Mouse (Mus musculus): ENCODE measurements around the gene Ngly1. TPM values are rescaled to one million over a fixed set of nuclear protein-coding genes. Genes with fewer than 3 reads are reported as not detected.

Ngly1 gene
- total and polyA plus RNA-seq, 3 experiments = 19.2 to 31.2 (median 30.7) TPM

DNA sequence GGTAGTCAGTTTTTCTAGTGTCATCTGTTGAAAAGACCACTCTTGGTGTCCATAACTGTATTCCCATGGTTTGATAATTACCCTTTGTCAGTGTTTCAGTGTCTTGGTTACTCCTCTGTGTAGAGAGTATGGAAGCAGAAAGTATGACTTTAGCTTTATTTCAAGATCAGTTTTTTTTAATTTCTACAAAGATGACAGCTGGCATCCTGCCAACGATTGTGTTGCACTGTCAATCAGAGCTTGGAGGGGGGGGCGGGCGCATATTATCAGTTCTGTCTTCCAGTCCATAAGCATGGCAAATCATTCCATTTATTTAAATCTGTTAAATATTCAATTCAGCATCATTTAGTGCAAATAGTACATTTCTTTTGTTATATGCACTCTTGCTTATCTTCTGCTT, 85.2 kb downstream of the Ngly1 start:
- no peak overlapping the region for H3K4me3 ChIP-seq

DNA sequence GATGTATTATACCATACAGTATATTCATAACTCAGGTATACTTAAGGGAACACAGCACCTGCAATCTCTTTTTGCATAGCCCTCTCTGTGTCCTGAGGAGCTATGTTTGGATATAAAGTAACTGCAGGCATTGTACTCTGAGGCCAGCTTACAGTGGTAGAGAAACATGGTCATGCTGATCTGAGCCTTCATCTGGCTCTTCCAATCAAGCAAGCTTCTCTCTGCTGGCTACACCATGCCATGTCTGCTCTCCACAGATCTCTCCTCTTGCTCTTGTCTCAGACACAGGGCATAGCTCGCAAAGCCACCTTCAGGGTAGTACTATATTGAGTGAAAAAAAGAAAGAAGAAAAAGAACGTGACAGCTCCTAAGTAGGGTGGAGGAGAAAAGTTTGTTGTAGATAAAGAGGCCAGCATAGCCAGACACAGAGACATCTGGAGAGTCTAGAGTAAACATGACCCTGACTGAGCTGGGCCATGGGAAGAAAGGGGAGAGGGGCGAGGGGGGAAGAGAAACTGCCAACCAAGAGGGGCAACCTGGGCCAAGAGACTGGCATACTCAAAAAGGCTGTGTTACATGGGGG, 86.8 kb downstream of the Ngly1 start:
- H3K4me1 ChIP-seq (ENCODE audit: control insufficient read depth, insufficient read depth, low read length) = no peaks in the 10 kb centered on the region
- no peak overlapping the region for H3K9ac ChIP-seq (ENCODE audit: low read depth, low read length)
- H3K79me2 ChIP-seq (replicated peaks; ENCODE audit: control insufficient read depth, insufficient read depth, low read length) = no peaks in the 10 kb centered on the region
- H3K4me3 ChIP-seq = no peak overlapping the region
- 55% methylated on average over 3 of the region's 3 CpGs for WGBS
- TF ChIP-seq POLR2A (IDR thresholded peaks at IDR 0.05; ENCODE audit: insufficient read depth, low read depth, low read length) (no peak), CTCF (IDR thresholded peaks at IDR 0.05) (no peak), EP300 (IDR thresholded peaks at IDR 0.05; ENCODE audit: insufficient read depth, low read depth, low read length) (no peak)
- H3K27ac ChIP-seq = no peak overlapping the region
- intact Hi-C loops (cut with DNase I) = no loop called here
- H3K27me3 ChIP-seq (ENCODE audit: control insufficient read depth, insufficient read depth, low read length) = no peaks in the 10 kb centered on the region
- H3K36me3 ChIP-seq (ENCODE audit: control insufficient read depth, insufficient read depth, low read length) = no peaks in the 10 kb centered on the region
- DNase-seq = no peak

More for the DNA sequence above, 85.2 kb downstream of the Ngly1 start:
- H3K4me1 ChIP-seq (ENCODE audit: control insufficient read depth, insufficient read depth, low read length) = no peaks in the 10 kb centered on the region
- H3K79me2 ChIP-seq (replicated peaks; ENCODE audit: control insufficient read depth, insufficient read depth, low read length) = no peaks in the 10 kb centered on the region
- TF ChIP-seq CTCF (IDR thresholded peaks at IDR 0.05) (no peak), EP300 (IDR thresholded peaks at IDR 0.05; ENCODE audit: insufficient read depth, low read depth, low read length) (no peak), POLR2A (IDR thresholded peaks at IDR 0.05; ENCODE audit: insufficient read depth, low read depth, low read length) (no peak)
- H3K36me3 ChIP-seq (ENCODE audit: control insufficient read depth, insufficient read depth, low read length) = no peaks in the 10 kb centered on the region
- H3K27me3 ChIP-seq (ENCODE audit: control insufficient read depth, insufficient read depth, low read length) = no peaks in the 10 kb centered on the region
- H3K27ac ChIP-seq = no peak overlapping the region
- DNase-seq = no peak
- no peak overlapping the region for H3K9ac ChIP-seq (ENCODE audit: low read depth, low read length)
- WGBS = 76% methylated on average over 3 of the region's 3 CpGs
- intact Hi-C loops (cut with DNase I) = no loop called here

DNA sequence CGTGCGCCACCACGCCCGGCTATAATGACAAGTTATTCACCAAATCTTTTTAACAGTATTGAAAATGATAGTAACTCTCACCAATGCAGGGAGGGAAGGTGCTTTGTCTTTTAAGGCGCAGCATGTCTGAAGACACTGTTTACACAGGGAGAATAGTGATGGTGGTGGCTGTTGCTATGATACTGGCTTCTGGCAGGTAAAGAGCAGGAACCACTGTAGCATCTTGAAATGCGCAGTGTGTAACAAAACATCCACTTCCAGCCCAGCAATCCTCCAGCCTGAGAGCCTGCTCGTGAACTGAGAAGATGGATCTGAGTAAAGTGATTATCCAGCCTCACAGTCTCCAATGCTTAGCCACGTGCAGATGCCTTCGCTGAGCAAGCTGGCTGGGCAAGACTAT, 98.4 kb downstream of the Ngly1 start:
- H3K4me3 ChIP-seq = no peak overlapping the region
- no peak for TF ChIP-seq EP300 (IDR thresholded peaks at IDR 0.05; ENCODE audit: insufficient read depth, low read depth, low read length)
- TF ChIP-seq POLR2A (IDR thresholded peaks at IDR 0.05; ENCODE audit: insufficient read depth, low read depth, low read length) = no peak
- TF ChIP-seq CTCF (IDR thresholded peaks at IDR 0.05) = no peak
- no peak overlapping the region for H3K27ac ChIP-seq
- no peak for DNase-seq
- no peaks in the 10 kb centered on the region for H3K4me1 ChIP-seq (ENCODE audit: control insufficient read depth, insufficient read depth, low read length)
- WGBS = 80% methylated on average over 9 of the region's 9 CpGs
- H3K79me2 ChIP-seq (replicated peaks; ENCODE audit: control insufficient read depth, insufficient read depth, low read length) = no peaks in the 10 kb centered on the region
- intact Hi-C loops (cut with DNase I) = no loop called here
- H3K36me3 ChIP-seq (ENCODE audit: control insufficient read depth, insufficient read depth, low read length) = no peaks in the 10 kb centered on the region
- no peaks in the 10 kb centered on the region for H3K27me3 ChIP-seq (ENCODE audit: control insufficient read depth, insufficient read depth, low read length)
- H3K9ac ChIP-seq (ENCODE audit: low read depth, low read length) = no peak overlapping the region

DNA sequence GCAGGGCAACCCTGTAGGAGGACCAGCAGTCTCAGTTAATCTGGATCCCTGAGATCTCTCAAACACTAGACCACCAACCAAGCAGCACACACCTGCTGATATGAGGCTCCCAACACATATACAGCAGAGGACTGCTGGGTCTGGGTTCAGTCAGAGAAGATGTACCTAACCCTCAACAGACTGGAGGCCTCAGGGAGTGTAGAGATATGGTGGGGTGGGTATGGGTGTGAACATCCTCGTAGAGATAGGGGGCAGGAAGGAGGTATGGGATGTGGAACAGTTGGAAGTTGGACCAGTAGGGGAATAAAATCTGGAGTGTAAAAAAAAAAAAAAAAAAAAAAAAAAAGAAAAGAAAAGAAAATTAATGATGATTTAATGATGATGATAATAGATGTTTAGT, 110.6 kb downstream of the Ngly1 start:
- H3K4me1 ChIP-seq (ENCODE audit: control insufficient read depth, insufficient read depth, low read length) = peaks cover 1% of the 10 kb centered on the region
- H3K9ac ChIP-seq (ENCODE audit: low read depth, low read length) = no peak overlapping the region
- H3K27me3 ChIP-seq (ENCODE audit: control insufficient read depth, insufficient read depth, low read length) = no peaks in the 10 kb centered on the region
- WGBS = 37% methylated on average over 1 of the region's 1 CpGs
- H3K79me2 ChIP-seq (replicated peaks; ENCODE audit: control insufficient read depth, insufficient read depth, low read length) = no peaks in the 10 kb centered on the region
- intact Hi-C loops (cut with DNase I) = loop anchor here (5.0 to 10.0 kb wide), 2 partner anchors 42 to 925 kb away; partner anchors contain the start of gene Lrrc3b
- H3K27ac ChIP-seq = no peak overlapping the region
- no peak overlapping the region for H3K4me3 ChIP-seq
- no peaks in the 10 kb centered on the region for H3K36me3 ChIP-seq (ENCODE audit: control insufficient read depth, insufficient read depth, low read length)
- DNase-seq = no peak
- TF ChIP-seq POLR2A (IDR thresholded peaks at IDR 0.05; ENCODE audit: insufficient read depth, low read depth, low read length) (no peak), EP300 (IDR thresholded peaks at IDR 0.05; ENCODE audit: insufficient read depth, low read depth, low read length) (no peak), CTCF (IDR thresholded peaks at IDR 0.05) (no peak)

Other genes with a start within 250 kb of the Ngly1 start
- 10 to 100 TPM; 19.5 to 23.0 TPM for gene Oxsm, start 528 bp downstream of the Ngly1 start, total RNA-seq (2021)
- gene Oxsm, start 528 bp downstream of the Ngly1 start, polyA plus RNA-seq (2012; rRNA removed) = 12.7 and 22.2 TPM in 2 replicates
- gene Top2b, start 115.9 kb downstream of the Ngly1 start, total RNA-seq (2021) = 10 to 100 TPM; 49.1 to 55.1 TPM
- gene Top2b, start 115.9 kb downstream of the Ngly1 start, polyA plus RNA-seq (2012; rRNA removed) = 9.9 and 30.3 TPM in 2 replicates

Data from heart, adult 2 months (tissue).